Mouse (Mus musculus) forebrain, postnatal 0 days (tissue): ENCODE measurements at regions not wholly inside any gene's neighbourhood (a gene's known extent, or its start where the extent isn't known, plus 50 kb on each side); places are given as distances from the start of the nearest gene placed in this dataset.

Experiments used
- ATAC-seq: fragments of 200-750 bp; cut with Nextera tagmentation; 2 replicates; pipeline ENCODE4 v1.8.0; 2017; ENCODE audit warnings: mild to moderate bottlenecking, moderate library complexity
- DNase-seq: peaks from one replicate; pipeline ENCODE4 v3.0.0-alpha.2; 2015
- H3K27ac ChIP-seq: fragments of 300-500 bp; sonication (generic); 2 replicates; pipeline ENCODE4 v1.5.1; 2014; ENCODE audit warnings: low read depth, mild to moderate bottlenecking, antibody characterized with exemption, low read length, moderate library complexity, mixed read lengths
- H3K27me3 ChIP-seq: fragments of 300-500 bp; sonication (generic); 2 replicates; pipeline ENCODE4 v1.6.1; 2014; ENCODE audit warnings: mild to moderate bottlenecking, low read length, mixed read lengths; ENCODE audit not compliant: insufficient read depth
- H3K36me3 ChIP-seq: fragments of 300-500 bp; sonication (generic); 2 replicates; pipeline ENCODE4 v1.6.1; 2014; ENCODE audit warnings: mild to moderate bottlenecking, moderate library complexity; ENCODE audit not compliant: insufficient read depth
- H3K4me1 ChIP-seq: fragments of 300-500 bp; sonication (generic); 2 replicates; pipeline ENCODE4 v1.6.1; 2014; ENCODE audit warnings: antibody characterized with exemption; ENCODE audit not compliant: insufficient read depth
- H3K4me2 ChIP-seq: fragments of 300-500 bp; sonication (generic); 2 replicates; pipeline ENCODE4 v1.6.1; 2014; ENCODE audit warnings: low read depth, mild to moderate bottlenecking, moderate library complexity
- H3K4me3 ChIP-seq: fragments of 300-500 bp; sonication (generic); 2 replicates; pipeline ENCODE4 v1.5.1; 2014; ENCODE audit warnings: low read depth, low read length, mixed read lengths
- H3K9ac ChIP-seq: fragments of 300-500 bp; sonication (generic); 2 replicates; pipeline ENCODE4 v1.6.1; 2014; ENCODE audit warnings: mild to moderate bottlenecking
- H3K9me3 ChIP-seq: fragments of 300-500 bp; sonication (generic); 2 replicates; pipeline ENCODE4 v1.6.1; 2016; ENCODE audit warnings: low read length
- CTCF ChIP-seq: sonication (generic); IDR thresholded peaks from 2 replicates; pipeline ENCODE4 v1.5.1; 2016; ENCODE audit warnings: antibody characterized with exemption, control low read depth, low read depth
- WGBS: fragments of 180-500 bp; shearing (Covaris S2); extraction: QIAGEN DNeasy Blood & Tissue Kit; methylation state at CpG from one replicate; pipeline ENCODE4 v1.1.7; 2014; 5-methylcytosine and 5-hydroxymethylcytosine counted together

DNA sequence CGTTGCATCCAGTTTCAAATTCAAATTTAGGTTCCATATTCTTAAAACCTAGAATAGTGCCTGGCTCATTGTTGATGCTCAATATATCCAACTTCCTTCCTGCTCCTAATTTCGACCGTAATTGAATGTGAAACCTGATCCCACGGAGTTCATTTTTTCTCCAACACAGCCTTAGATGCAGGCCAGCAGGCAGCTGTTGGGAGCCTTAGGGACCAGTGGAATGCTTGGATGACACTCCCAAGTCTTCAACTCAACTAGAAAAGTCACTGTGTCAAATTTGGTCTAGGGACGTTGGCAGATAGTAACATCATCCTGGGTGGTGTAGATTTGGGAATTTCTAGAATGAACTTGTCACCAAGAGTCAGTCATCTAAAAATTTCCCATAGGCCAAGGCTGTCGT is 86.9 kb upstream of the Npas2 start:
- no peaks in the 10 kb centered on the region for H3K36me3 ChIP-seq
- no peak overlapping the region for H3K4me3 ChIP-seq
- TF ChIP-seq CTCF = no peak
- H3K27ac ChIP-seq = no peak overlapping the region
- ATAC-seq (no peak), DNase-seq (no peak)
- no peak overlapping the region for H3K9ac ChIP-seq
- no peaks in the 10 kb centered on the region for H3K9me3 ChIP-seq
- WGBS = 61% methylated on average over 6 of the region's 6 CpGs
- H3K4me1 ChIP-seq = no peaks in the 10 kb centered on the region
- no peak overlapping the region for H3K4me2 ChIP-seq
- H3K27me3 ChIP-seq = no peaks in the 10 kb centered on the region

DNA sequence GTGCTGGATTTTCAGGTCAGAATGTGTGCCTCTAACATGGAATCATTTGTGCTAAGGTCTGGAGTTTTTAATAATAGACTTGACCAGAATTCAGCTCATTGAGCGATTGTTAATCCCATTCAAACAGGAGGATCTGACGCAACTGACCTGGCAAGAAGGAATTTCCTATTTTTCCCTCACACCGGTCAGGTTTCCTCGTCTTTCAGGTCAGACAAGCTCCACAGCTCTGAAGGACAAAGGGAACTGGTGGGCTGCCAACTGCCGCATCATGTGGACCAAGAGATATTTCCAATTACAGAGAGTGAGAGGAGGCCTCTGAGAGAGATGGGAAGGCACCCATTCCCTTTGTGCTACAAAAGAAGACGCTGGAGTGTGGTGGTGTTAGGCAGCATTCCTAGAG is 77.2 kb upstream of the Npas2 start:
- TF ChIP-seq CTCF = no peak
- Histone ChIP-seq H3K36me3 (no peaks in the 10 kb centered on the region), H3K27me3 (no peaks in the 10 kb centered on the region), H3K4me3 (no peak overlapping the region), H3K9me3 (no peaks in the 10 kb centered on the region), H3K4me2 (no peak overlapping the region), H3K9ac (no peak overlapping the region), H3K4me1 (no peaks in the 10 kb centered on the region), H3K27ac (no peak overlapping the region)
- WGBS = 80% methylated on average over 6 of the region's 6 CpGs
- DNase-seq = no peak
- ATAC-seq = no peak

GRCm38 (mm10) chr1:39122316-39123015 is 71.1 kb upstream of the Npas2 start:
- Histone ChIP-seq H3K27me3 (no peaks in the 10 kb centered on the region), H3K4me2 (no peak overlapping the region), H3K9ac (no peak overlapping the region), H3K27ac (no peak overlapping the region), H3K36me3 (no peaks in the 10 kb centered on the region), H3K4me1 (no peaks in the 10 kb centered on the region), H3K4me3 (no peak overlapping the region), H3K9me3 (no peaks in the 10 kb centered on the region)
- WGBS = 63% methylated on average over 8 of the region's 8 CpGs
- no peak for DNase-seq
- TF ChIP-seq CTCF = no peak
- ATAC-seq = no peak

- H3K27me3 ChIP-seq = no peaks in the 10 kb centered on the region
- H3K9ac ChIP-seq = no peak overlapping the region
- no peak for TF ChIP-seq CTCF
- no peaks in the 10 kb centered on the region for H3K36me3 ChIP-seq
- no peak overlapping the region for H3K27ac ChIP-seq
- no peak overlapping the region for H3K4me2 ChIP-seq
- no peaks in the 10 kb centered on the region for H3K4me1 ChIP-seq
- no peak overlapping the region for H3K4me3 ChIP-seq
- H3K9me3 ChIP-seq = no peaks in the 10 kb centered on the region
- WGBS = 75% methylated on average over 10 of the region's 10 CpGs
- ATAC-seq = peak; percentile 43
- no peak for DNase-seq
Measured at GRCm38 (mm10) chr1:39123081-39123812, 70.3 kb upstream of the Npas2 start.

- DNase-seq = no peak
- TF ChIP-seq CTCF = no peak
Measured at GRCm38 (mm10) chr1:39123813-39124146, 69.8 kb upstream of the Npas2 start.

DNA sequence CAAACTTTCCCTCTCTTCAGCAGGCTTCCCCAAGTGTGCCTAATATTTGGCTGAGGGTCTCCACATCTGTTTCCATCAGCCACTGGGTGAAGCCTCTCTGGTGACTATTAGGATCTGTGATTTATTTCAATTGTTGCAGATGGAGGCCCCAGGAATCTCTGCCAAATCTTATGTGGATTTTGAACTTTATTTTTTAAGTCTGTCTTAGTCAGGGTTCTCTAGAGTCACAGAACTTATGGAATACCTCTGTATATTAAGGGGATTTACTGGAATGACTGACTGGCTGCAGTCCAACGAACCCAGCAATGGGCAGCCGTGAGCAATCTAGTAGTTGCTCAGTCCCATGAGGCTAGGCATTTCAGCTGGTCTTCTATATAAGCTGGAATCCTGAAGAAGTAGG is 59.0 kb upstream of the Npas2 start:
- Histone ChIP-seq H3K9ac (no peak overlapping the region), H3K9me3 (no peaks in the 10 kb centered on the region), H3K4me1 (no peaks in the 10 kb centered on the region), H3K27me3 (no peaks in the 10 kb centered on the region), H3K4me3 (no peak overlapping the region), H3K27ac (no peak overlapping the region), H3K36me3 (no peaks in the 10 kb centered on the region), H3K4me2 (no peak overlapping the region)
- DNase-seq (no peak), ATAC-seq (no peak)
- TF ChIP-seq CTCF = no peak
- WGBS = 84% methylated on average over 2 of the region's 2 CpGs

More at GRCm38 (mm10) chr1:39123813-39124146, 69.8 kb upstream of the Npas2 start:
- Histone ChIP-seq H3K36me3 (no peaks in the 10 kb centered on the region), H3K9me3 (no peaks in the 10 kb centered on the region), H3K4me2 (no peak overlapping the region), H3K4me1 (no peaks in the 10 kb centered on the region), H3K27ac (no peak overlapping the region), H3K27me3 (no peaks in the 10 kb centered on the region), H3K4me3 (no peak overlapping the region), H3K9ac (no peak overlapping the region)
- ATAC-seq = peak; percentile 56; the same call in 1 of the 2 replicates
- 77% methylated on average over 2 of the region's 2 CpGs for WGBS

DNA sequence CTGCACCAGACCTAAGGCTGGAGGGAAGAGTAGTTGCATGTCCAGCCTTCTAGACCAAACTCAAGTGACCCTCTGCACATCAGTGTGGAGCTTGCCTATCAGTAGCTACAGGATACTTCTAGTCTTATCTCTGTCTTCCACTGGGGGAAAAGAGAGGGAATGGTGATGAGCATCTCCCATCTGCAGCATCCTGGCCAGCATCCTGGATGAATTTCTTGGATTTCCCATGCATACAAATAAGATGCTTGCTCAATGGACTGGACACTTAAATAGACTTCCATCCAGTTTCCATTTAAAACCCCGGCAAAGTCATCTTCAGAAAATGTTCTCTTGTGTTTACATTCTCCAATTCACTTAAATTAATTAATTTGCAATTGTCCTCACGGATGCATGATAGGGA is 50.5 kb upstream of the Npas2 start:
- DNase-seq (no peak), ATAC-seq (no peak)

More for the DNA sequence above, 50.5 kb upstream of the Npas2 start:
- no peak overlapping the region for H3K4me3 ChIP-seq
- no peak for TF ChIP-seq CTCF
- no peaks in the 10 kb centered on the region for H3K4me1 ChIP-seq
- WGBS = 71% methylated on average over 2 of the region's 2 CpGs
- no peak overlapping the region for H3K4me2 ChIP-seq
- no peak overlapping the region for H3K9ac ChIP-seq
- H3K9me3 ChIP-seq = no peaks in the 10 kb centered on the region
- no peaks in the 10 kb centered on the region for H3K36me3 ChIP-seq
- no peaks in the 10 kb centered on the region for H3K27me3 ChIP-seq
- no peak overlapping the region for H3K27ac ChIP-seq
